Mouse (Mus musculus) stomach, embryonic 15.5 days (tissue): ENCODE results near the gene Ccdc47. TPM values are rescaled to one million over a fixed set of nuclear protein-coding genes. Genes with fewer than 3 reads are reported as not detected.

ENCODE experiments used
- polyA plus RNA-seq: library from polyadenylated mRNA; unstranded; fragments of >200 nt; fragmentation: Nextera tagmentation; extraction: Ambion mirVana; gene quantifications from 2 replicates; pipeline ENCODE4 v1.2.1, GENCODE M21; 2015

The Ccdc47 gene
- polyA plus RNA-seq, 1 experiment from 2014 or later, result 95.0 TPM

Other genes starting within 250 kb of the Ccdc47 start
- 1.1 and 1.8 TPM in 2 replicates for gene Ace, start 248.4 kb downstream of the Ccdc47 start, polyA plus RNA-seq
- not detected in 2 replicates for gene Ace3, start 221.7 kb downstream of the Ccdc47 start, polyA plus RNA-seq
- 0.80 and 1.3 TPM in 2 replicates for gene Kcnh6, start 208.2 kb downstream of the Ccdc47 start, polyA plus RNA-seq
- gene Dcaf7, start 179.5 kb downstream of the Ccdc47 start, polyA plus RNA-seq, result 54.6 and 57.6 TPM in 2 replicates
- 9.8 and 11.5 TPM in 2 replicates for gene Taco1, start 150.3 kb downstream of the Ccdc47 start, polyA plus RNA-seq
- 18.0 and 19.5 TPM in 2 replicates for gene Map3k3, start 131.7 kb downstream of the Ccdc47 start, polyA plus RNA-seq
- gene Gm10840, start 55.5 kb downstream of the Ccdc47 start, polyA plus RNA-seq, result not detected in 2 replicates
- gene Limd2, start 55.5 kb downstream of the Ccdc47 start, polyA plus RNA-seq, result 117 and 136 TPM in 2 replicates
- gene Strada, start 14.2 kb downstream of the Ccdc47 start, polyA plus RNA-seq, result 16.7 and 18.6 TPM in 2 replicates
- gene Ddx42, start 582 bp upstream of the Ccdc47 start, polyA plus RNA-seq, result 58.1 and 66.2 TPM in 2 replicates
- 49.7 and 56.5 TPM in 2 replicates for gene Ftsj3, start 39.7 kb upstream of the Ccdc47 start, polyA plus RNA-seq
- gene Psmc5, start 39.8 kb upstream of the Ccdc47 start, polyA plus RNA-seq, result 242 and 266 TPM in 2 replicates
- gene Smarcd2, start 56.6 kb upstream of the Ccdc47 start, polyA plus RNA-seq, result 70.2 and 78.3 TPM in 2 replicates
- gene Tcam1, start 60.3 kb upstream of the Ccdc47 start, polyA plus RNA-seq, result 0.27 and 0.28 TPM in 2 replicates
- gene Gh, start 85.5 kb upstream of the Ccdc47 start, polyA plus RNA-seq, result not detected in 2 replicates
- 3.5 and 3.7 TPM in 2 replicates for gene Cd79b, start 98.4 kb upstream of the Ccdc47 start, polyA plus RNA-seq
- gene Scn4a, start 136.9 kb upstream of the Ccdc47 start, polyA plus RNA-seq, result 0.03 and 0.05 TPM in 2 replicates
- gene Prr29, start 149.1 kb upstream of the Ccdc47 start, polyA plus RNA-seq, result 0.31 and 0.66 TPM in 2 replicates
- 35.3 and 38.5 TPM in 2 replicates for gene Icam2, start 171.7 kb upstream of the Ccdc47 start, polyA plus RNA-seq